Mouse (Mus musculus) hindbrain, embryonic 13.5 days (tissue): ENCODE measurements around the gene Fam169a. TPM values are rescaled to one million over a fixed set of nuclear protein-coding genes. Genes with fewer than 3 reads are reported as not detected.
"Not testable (repeated sequence)": the region's sequence is repeated elsewhere in the genome, so short reads cannot be mapped to it uniquely, and the experiment has no call there.

Experiments used
- ATAC-seq: fragments of 200-750 bp; cut with Nextera tagmentation; 2 replicates; pipeline ENCODE4 v1.8.0; 2017; ENCODE audit warnings: moderate TSS enrichment; ENCODE audit not compliant: low FRiP score
- H3K27ac ChIP-seq: fragments of 300-500 bp; sonication (generic); 2 replicates; pipeline ENCODE4 v1.5.1; 2015; ENCODE audit warnings: inconsistent platforms, mild to moderate bottlenecking, moderate library complexity
- H3K27me3 ChIP-seq: fragments of 300-500 bp; sonication (generic); 2 replicates; pipeline ENCODE4 v1.6.1; 2015; ENCODE audit warnings: mild to moderate bottlenecking, inconsistent platforms
- H3K36me3 ChIP-seq: fragments of 300-500 bp; sonication (generic); 2 replicates; pipeline ENCODE4 v1.6.1; 2015; ENCODE audit warnings: mild to moderate bottlenecking, inconsistent platforms
- H3K4me1 ChIP-seq: fragments of 300-500 bp; sonication (generic); replicated peaks from 2 replicates; pipeline ENCODE4 v1.6.1; 2015; ENCODE audit warnings: inconsistent platforms
- H3K4me2 ChIP-seq: fragments of 300-500 bp; sonication (generic); 2 replicates; pipeline ENCODE4 v1.6.1; 2015; ENCODE audit warnings: inconsistent platforms, mild to moderate bottlenecking, moderate library complexity
- H3K4me3 ChIP-seq: fragments of 300-500 bp; sonication (generic); 2 replicates; pipeline ENCODE4 v1.5.1; 2015; ENCODE audit warnings: mild to moderate bottlenecking, inconsistent platforms
- H3K9ac ChIP-seq: fragments of 300-500 bp; sonication (generic); 2 replicates; pipeline ENCODE4 v1.6.1; 2015; ENCODE audit warnings: mild to moderate bottlenecking, inconsistent platforms
- H3K9me3 ChIP-seq: fragments of 300-500 bp; sonication (generic); 2 replicates; pipeline ENCODE4 v1.6.1; 2016; ENCODE audit warnings: inconsistent platforms
- WGBS: fragments of 180-500 bp; shearing (Covaris S2); methylation state at CpG from one replicate; pipeline ENCODE4 v1.1.7; 2015; 5-methylcytosine and 5-hydroxymethylcytosine counted together
- polyA plus RNA-seq: library from polyadenylated mRNA; unstranded; fragments of >200 nt; fragmentation: Nextera tagmentation; extraction: Ambion mirVana; gene quantifications from 2 replicates; pipeline ENCODE4 v1.2.1, GENCODE M21; 2015

Fam169a gene
- polyA plus RNA-seq, 1 experiment from 2014 or later, result 21.8 TPM

- 69% methylated on average over 8 of the region's 9 CpGs for WGBS
- H3K4me1 ChIP-seq, result peaks cover 7% of the 10 kb centered on the region; the same call in 1 of the 2 replicates
- no peaks in the 10 kb centered on the region for H3K9me3 ChIP-seq
- no peaks in the 10 kb centered on the region for H3K27me3 ChIP-seq
- no peak overlapping the region for H3K9ac ChIP-seq
- H3K4me3 ChIP-seq, result no peak overlapping the region
- no peak overlapping the region for H3K4me2 ChIP-seq
- no peak for ATAC-seq
- H3K36me3 ChIP-seq, result no peaks in the 10 kb centered on the region
- H3K27ac ChIP-seq, result no peak overlapping the region
These were observed 19.2 kb downstream of the Fam169a start for GRCm38 (mm10) chr13:97086316-97086715.

DNA sequence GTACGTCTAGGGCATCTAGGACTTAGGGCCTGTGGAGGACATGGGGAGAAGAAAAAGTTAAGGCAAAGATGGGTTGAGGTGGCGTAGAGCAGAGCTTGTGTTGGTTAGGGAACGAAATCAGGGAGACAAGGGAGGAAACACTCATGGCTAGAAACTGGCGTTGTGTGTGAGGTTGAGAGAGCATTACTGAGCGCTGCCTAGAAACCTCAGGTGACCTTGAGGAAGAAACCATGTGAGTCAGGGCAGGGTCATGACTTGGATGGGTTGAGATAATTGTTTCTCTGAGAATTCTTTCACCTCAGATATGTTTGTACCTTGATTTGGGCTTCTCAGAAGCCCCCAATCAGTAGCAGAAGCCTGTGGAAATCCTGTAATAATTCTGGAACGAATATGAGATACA is 20.3 kb downstream of the Fam169a start:
- WGBS, result 93% methylated on average over 6 of the region's 6 CpGs
- Histone ChIP-seq H3K4me3 (no peak overlapping the region), H3K27ac (no peak overlapping the region), H3K4me1 (peaks cover 7% of the 10 kb centered on the region; the same call in 1 of the 2 replicates), H3K27me3 (no peaks in the 10 kb centered on the region), H3K9ac (no peak overlapping the region), H3K4me2 (no peak overlapping the region), H3K9me3 (no peaks in the 10 kb centered on the region), H3K36me3 (0 out of 2 replicates have a peak, but pooled peaks cover 3% of the 10 kb centered on the region)
- no peak for ATAC-seq

DNA sequence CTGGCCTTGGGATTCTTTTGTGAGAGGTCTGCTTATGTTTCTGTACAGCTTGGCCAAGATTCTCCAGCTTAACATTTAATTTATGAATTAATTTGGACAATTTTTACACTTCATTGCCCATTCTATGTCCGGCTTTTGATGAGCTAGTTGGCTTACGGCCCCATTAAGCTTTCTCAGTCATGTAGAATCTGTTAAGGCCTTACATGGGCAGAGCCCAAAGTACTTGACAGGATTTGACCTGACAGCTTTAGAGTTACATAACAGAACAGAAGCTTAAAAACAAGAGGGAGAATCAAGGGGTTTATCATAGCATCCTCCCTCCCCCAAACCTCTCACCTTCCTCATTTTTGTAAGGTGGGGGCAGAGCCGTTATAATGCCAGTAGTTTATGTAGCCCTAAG is 21.1 kb downstream of the Fam169a start:
- WGBS, result 84% methylated on average over 3 of the region's 3 CpGs

DNA sequence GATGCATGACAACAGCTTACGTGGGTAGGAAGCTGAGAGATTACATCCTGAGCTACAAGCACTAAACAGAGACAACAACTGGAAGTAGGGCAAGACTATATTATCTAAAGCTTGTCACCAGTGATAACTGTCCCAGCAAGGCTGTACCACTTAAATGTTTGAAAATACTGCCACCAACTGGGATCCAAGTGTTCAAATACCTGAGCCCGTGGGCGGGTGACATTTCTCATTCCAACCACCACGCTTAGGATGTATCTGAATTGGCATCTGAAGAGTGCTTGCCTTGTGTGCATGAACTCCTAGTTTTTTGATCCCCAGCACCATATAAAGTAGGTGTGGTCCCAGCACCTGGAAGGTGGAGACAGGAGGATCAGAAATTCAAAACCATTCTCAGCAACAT is 28.6 kb downstream of the Fam169a start:
- H3K9ac ChIP-seq, result no peak overlapping the region
- peaks cover 28% of the 10 kb centered on the region; the same call in 1 of the 2 replicates for H3K36me3 ChIP-seq
- H3K9me3 ChIP-seq, result no peaks in the 10 kb centered on the region
- no peak overlapping the region for H3K27ac ChIP-seq
- 84% methylated on average over 4 of the region's 4 CpGs for WGBS
- H3K4me2 ChIP-seq, result no peak overlapping the region
- no peak overlapping the region for H3K4me3 ChIP-seq
- no peaks in the 10 kb centered on the region for H3K27me3 ChIP-seq
- H3K4me1 ChIP-seq, result no peaks in the 10 kb centered on the region
- ATAC-seq, result no peak

More for the DNA sequence above, 21.1 kb downstream of the Fam169a start:
- Histone ChIP-seq H3K9me3 (no peaks in the 10 kb centered on the region), H3K9ac (no peak overlapping the region), H3K4me2 (no peak overlapping the region), H3K27me3 (no peaks in the 10 kb centered on the region), H3K27ac (no peak overlapping the region), H3K4me1 (peaks cover 7% of the 10 kb centered on the region; the same call in 1 of the 2 replicates), H3K36me3 (0 out of 2 replicates have a peak, but pooled peaks cover 7% of the 10 kb centered on the region), H3K4me3 (no peak overlapping the region)
- no peak for ATAC-seq

GRCm38 (mm10) chr13:97099187-97099852 is 32.2 kb downstream of the Fam169a start, which contains the start of gene Gm6169:
Gene Gm6169, minus strand, starts transcription at chr13:97099237.
- 79% methylated on average over 22 of the region's 22 CpGs for WGBS
- H3K9me3 ChIP-seq, result no peaks in the 10 kb centered on the region
- ATAC-seq, result 0 out of 2 replicates have a peak, but pooled peaks have one; percentile 52

GRCm38 (mm10) chr13:97104996-97105395 is 37.9 kb downstream of the Fam169a start:
- no peak overlapping the region for H3K4me3 ChIP-seq
- no peak for ATAC-seq

More at GRCm38 (mm10) chr13:97099187-97099852, 32.2 kb downstream of the Fam169a start, which contains the start of gene Gm6169:
- Histone ChIP-seq H3K36me3 (peaks cover 13% of the 10 kb centered on the region; the same call in 1 of the 2 replicates), H3K4me2 (no peak within 1 kb of the TSS), H3K4me3 (no peak within 1 kb of the TSS), H3K9ac (no peak within 1 kb of the TSS), H3K27ac (no peak within 1 kb of the TSS), H3K27me3 (no peaks in the 10 kb centered on the region), H3K4me1 (no peaks in the 10 kb centered on the region)

GRCm38 (mm10) chr13:97107721-97108120 is 40.6 kb downstream of the Fam169a start:
- H3K4me2 ChIP-seq, ATAC-seq, H3K4me3 ChIP-seq, H3K4me1 ChIP-seq, H3K27me3 ChIP-seq, H3K9ac ChIP-seq, H3K9me3 ChIP-seq, H3K27ac ChIP-seq: not testable (repeated sequence)
- H3K36me3 ChIP-seq, result peaks cover 20% of the 10 kb centered on the region
- WGBS, result 89% methylated on average over 4 of the region's 4 CpGs

More at GRCm38 (mm10) chr13:97104996-97105395, 37.9 kb downstream of the Fam169a start:
- H3K4me1 ChIP-seq, result no peaks in the 10 kb centered on the region
- no peak overlapping the region for H3K4me2 ChIP-seq
- no peak overlapping the region for H3K27ac ChIP-seq
- H3K9ac ChIP-seq, result no peak overlapping the region
- H3K36me3 ChIP-seq, result peaks cover 11% of the 10 kb centered on the region
- no peaks in the 10 kb centered on the region for H3K9me3 ChIP-seq
- WGBS, result 65% methylated on average over 7 of the region's 7 CpGs
- no peaks in the 10 kb centered on the region for H3K27me3 ChIP-seq

DNA sequence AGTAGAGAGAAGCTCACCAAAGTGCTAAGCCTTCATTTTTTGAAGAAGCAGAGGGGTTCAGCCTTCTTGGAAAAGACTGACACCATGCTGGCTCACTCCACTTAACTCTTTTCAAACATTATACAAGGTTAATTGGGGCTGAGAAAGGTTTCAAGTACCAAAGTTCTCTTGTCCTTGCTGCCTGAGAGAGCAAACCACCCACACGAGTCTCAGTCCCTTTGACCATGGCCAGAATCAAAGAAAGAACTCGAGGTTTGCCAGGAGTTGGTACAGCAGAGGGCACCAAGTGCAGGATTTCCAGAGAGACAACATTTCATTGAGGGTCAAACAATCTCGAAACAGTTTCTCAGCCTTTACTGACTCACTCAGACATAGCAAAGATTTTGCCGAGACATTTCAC is 42.0 kb downstream of the Fam169a start:
- Histone ChIP-seq H3K4me3 (no peak overlapping the region), H3K4me2 (no peak overlapping the region), H3K4me1 (no peaks in the 10 kb centered on the region), H3K9me3 (no peaks in the 10 kb centered on the region), H3K9ac (no peak overlapping the region), H3K36me3 (peaks cover 28% of the 10 kb centered on the region), H3K27me3 (no peaks in the 10 kb centered on the region), H3K27ac (no peak overlapping the region)
- 84% methylated on average over 4 of the region's 4 CpGs for WGBS
- no peak for ATAC-seq

GRCm38 (mm10) chr13:97121341-97121740 is 54.3 kb downstream of the Fam169a start:
- H3K36me3 ChIP-seq, result peaks cover 67% of the 10 kb centered on the region
- WGBS, result 87% methylated on average over 3 of the region's 3 CpGs

DNA sequence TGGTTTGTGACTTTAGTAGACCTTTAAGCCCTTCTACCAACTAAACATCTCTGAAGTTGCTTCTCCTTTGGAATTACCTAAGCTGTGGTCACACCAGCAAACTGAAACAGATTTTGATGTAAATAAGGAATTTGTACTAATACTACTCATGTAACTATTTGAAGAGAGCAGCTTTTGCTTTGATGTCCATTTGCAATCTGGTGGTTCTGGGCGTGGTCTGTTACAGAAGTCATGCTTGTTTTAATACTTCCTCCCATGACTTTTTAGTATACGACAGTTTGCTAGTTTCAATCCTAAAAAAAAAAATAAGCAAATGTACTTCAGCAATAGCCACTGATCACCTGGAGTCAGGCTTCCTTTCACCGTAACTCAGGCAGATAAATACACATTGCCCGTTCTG is 62.6 kb downstream of the Fam169a start:
- H3K36me3 ChIP-seq, result peaks cover 38% of the 10 kb centered on the region
- not testable (repeated sequence) for H3K27me3 ChIP-seq, H3K4me3 ChIP-seq, H3K4me1 ChIP-seq, H3K4me2 ChIP-seq, H3K9ac ChIP-seq, H3K27ac ChIP-seq, H3K9me3 ChIP-seq, ATAC-seq
- 88% methylated on average over 4 of the region's 4 CpGs for WGBS

More at GRCm38 (mm10) chr13:97121341-97121740, 54.3 kb downstream of the Fam169a start:
- no peaks in the 10 kb centered on the region for H3K4me1 ChIP-seq
- H3K4me3 ChIP-seq, result no peak overlapping the region
- H3K9me3 ChIP-seq, result no peaks in the 10 kb centered on the region
- no peak overlapping the region for H3K27ac ChIP-seq
- H3K4me2 ChIP-seq, result no peak overlapping the region
- no peak overlapping the region for H3K9ac ChIP-seq
- no peaks in the 10 kb centered on the region for H3K27me3 ChIP-seq
- ATAC-seq, result no peak

DNA sequence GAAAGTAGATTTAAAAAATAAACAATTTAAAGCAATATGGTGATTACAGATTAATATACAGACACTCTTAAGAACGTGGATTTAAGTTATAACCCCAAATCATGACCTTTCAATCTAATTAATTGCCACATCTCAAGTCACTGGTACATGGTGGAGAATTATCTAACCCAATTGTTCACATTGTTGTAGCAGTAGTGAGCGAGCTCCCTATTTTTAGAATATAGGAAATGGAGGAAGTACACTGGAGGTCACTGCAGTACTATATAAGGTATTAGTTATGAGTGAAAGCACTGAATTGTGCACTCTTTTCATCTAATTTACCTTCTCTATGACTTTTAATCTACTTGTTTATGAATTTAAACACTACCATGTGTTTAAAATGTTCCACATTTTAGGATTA is 63.3 kb downstream of the Fam169a start:
- not testable (repeated sequence) for H3K9me3 ChIP-seq, H3K27ac ChIP-seq, H3K4me1 ChIP-seq, ATAC-seq, H3K4me2 ChIP-seq, H3K9ac ChIP-seq, H3K27me3 ChIP-seq, H3K4me3 ChIP-seq
- H3K36me3 ChIP-seq, result peaks cover 35% of the 10 kb centered on the region
- WGBS, result no CpG with 5 or more reads among the region's 2 CpGs

GRCm38 (mm10) chr13:97137466-97138400 is 70.6 kb downstream of the Fam169a start, which contains the start of the genes Gfm2 and Nsa2:
Gene Gfm2, plus strand, starts transcription at chr13:97137937.
Gene Nsa2, minus strand, starts transcription at chr13:97137937.
- under 1% methylated on average over 57 of the region's 57 CpGs for WGBS
- H3K9ac ChIP-seq, result peak within 1 kb of the TSS; percentile 92
- H3K4me2 ChIP-seq, result peak within 1 kb of the TSS; percentile 78
- H3K27me3 ChIP-seq, result no peaks in the 10 kb centered on the region
- H3K9me3 ChIP-seq, result no peaks in the 10 kb centered on the region
- H3K4me3 ChIP-seq, result peak within 1 kb of the TSS; percentile 90
- peaks cover 24% of the 10 kb centered on the region for H3K36me3 ChIP-seq
- H3K27ac ChIP-seq, result peak within 1 kb of the TSS; percentile 94
- peak; percentile 99 for ATAC-seq
- peaks cover 13% of the 10 kb centered on the region for H3K4me1 ChIP-seq
